Mouse (Mus musculus): ENCODE results near the gene Usp17lc.

GRCm38 (mm10) chr7:103448746-103449145 lies 33.9 kb downstream of the Usp17lc start, which contains the start of gene Olfr606:
- no peak for TF ChIP-seq CTCF (IDR thresholded peaks at IDR 0.05; ENCODE audit: control insufficient read depth, insufficient read depth, insufficient read length)
- no peak for TF ChIP-seq USF1 (IDR thresholded peaks at IDR 0.05; ENCODE audit: low read depth)
- TF ChIP-seq MYOG (IDR thresholded peaks at IDR 0.05; ENCODE audit: control insufficient read depth, extremely low read depth, insufficient read length) = no peak
- no peak for TF ChIP-seq MAX (IDR thresholded peaks at IDR 0.05)
- no peak for TF ChIP-seq CEBPB (IDR thresholded peaks at IDR 0.05; ENCODE audit: low read depth)
- no peak for TF ChIP-seq FOSL1 (IDR thresholded peaks at IDR 0.05; ENCODE audit: insufficient read depth, low read length, poor library complexity, severe bottlenecking)
- TF ChIP-seq MYOD1 (IDR thresholded peaks at IDR 0.05; ENCODE audit: control insufficient read depth, insufficient read length, low read depth) = no peak
